Mouse (Mus musculus) intestine, embryonic 14.5 days (tissue): ENCODE measurements around the gene CN725425. TPM values are rescaled to one million over a fixed set of nuclear protein-coding genes. Genes with fewer than 3 reads are reported as not detected.

Experiments
- ATAC-seq: fragments of 200-750 bp; cut with Nextera tagmentation; replicated peaks from 2 replicates; pipeline ENCODE4 v1.8.0; 2017; ENCODE audit warnings: low read depth, moderate number of reproducible peaks, moderate TSS enrichment, moderate library complexity; ENCODE audit not compliant: low FRiP score, low TSS enrichment
- DNase-seq: peaks from one replicate; pipeline ENCODE4 v3.0.0-alpha.2; 2018; ENCODE audit warnings: low spot score
- H3K27ac ChIP-seq: fragments of 300-500 bp; sonication (generic); 2 replicates; pipeline ENCODE4 v1.5.1; 2014; ENCODE audit warnings: low read depth, mild to moderate bottlenecking, control low read depth
- H3K27me3 ChIP-seq: fragments of 300-500 bp; sonication (generic); replicated peaks from 2 replicates; pipeline ENCODE4 v1.6.1; 2014; ENCODE audit warnings: low read length, control low read depth; ENCODE audit not compliant: control insufficient read depth, insufficient read depth
- H3K36me3 ChIP-seq: fragments of 300-500 bp; sonication (generic); 2 replicates; pipeline ENCODE4 v1.6.1; 2014; ENCODE audit warnings: low read length, control low read depth; ENCODE audit not compliant: control insufficient read depth, insufficient read depth
- H3K4me1 ChIP-seq: fragments of 300-500 bp; sonication (generic); replicated peaks from 2 replicates; pipeline ENCODE4 v1.6.1; 2014; ENCODE audit warnings: low read length, control low read depth, mixed read lengths; ENCODE audit not compliant: control insufficient read depth, insufficient read depth
- H3K4me2 ChIP-seq: fragments of 300-500 bp; sonication (generic); 2 replicates; pipeline ENCODE4 v1.6.1; 2014; ENCODE audit warnings: low read length
- H3K4me3 ChIP-seq: fragments of 300-500 bp; sonication (generic); 2 replicates; pipeline ENCODE4 v1.5.1; 2014; ENCODE audit warnings: low read depth, low read length, control low read depth, mixed read lengths
- H3K9ac ChIP-seq: fragments of 300-500 bp; sonication (generic); 2 replicates; pipeline ENCODE4 v1.6.1; 2014; ENCODE audit warnings: mild to moderate bottlenecking, low read length
- H3K9me3 ChIP-seq: fragments of 300-500 bp; sonication (generic); 2 replicates; pipeline ENCODE4 v1.6.1; 2016; ENCODE audit warnings: low read length, control low read depth; ENCODE audit not compliant: control insufficient read depth
- WGBS: fragments of 180-500 bp; shearing (Covaris S2); extraction: QIAGEN DNeasy Blood & Tissue Kit; methylation state at CpG from one replicate; pipeline ENCODE4 v1.1.7; 2014; 5-methylcytosine and 5-hydroxymethylcytosine counted together
- polyA plus RNA-seq: library from polyadenylated mRNA; unstranded; fragments of >200 nt; fragmentation: Nextera tagmentation; extraction: Ambion mirVana; gene quantifications from 2 replicates; pipeline ENCODE4 v1.2.1, GENCODE M21; 2014

The CN725425 gene
- polyA plus RNA-seq, 1 experiment from 2014 or later, result 0.12 TPM

GRCm38 (mm10) chr15:91192223-91192598 is 7.1 kb upstream of the CN725425 start:
- H3K4me2 ChIP-seq, result peak overlapping the region; percentile 55
- peaks cover 6% of the 10 kb centered on the region for H3K4me1 ChIP-seq
- no peaks in the 10 kb centered on the region for H3K9me3 ChIP-seq
- peak; percentile 47; the same call in 1 of the 2 replicates for ATAC-seq
- peak overlapping the region; percentile 84 for H3K27ac ChIP-seq
- H3K27me3 ChIP-seq, result no peaks in the 10 kb centered on the region
- WGBS, result 12% methylated on average over 7 of the region's 7 CpGs
- H3K9ac ChIP-seq, result peak overlapping the region; percentile 47; the same call in 1 of the 2 replicates
- no peaks in the 10 kb centered on the region for H3K36me3 ChIP-seq
- H3K4me3 ChIP-seq, result peak overlapping the region; percentile 47
- no peak for DNase-seq

GRCm38 (mm10) chr15:91200833-91201232 is 1.5 kb downstream of the CN725425 start:
- Histone ChIP-seq H3K4me2 (no peak overlapping the region), H3K9ac (no peak overlapping the region), H3K27ac (no peak overlapping the region), H3K36me3 (no peaks in the 10 kb centered on the region), H3K4me1 (no peaks in the 10 kb centered on the region), H3K4me3 (no peak overlapping the region), H3K27me3 (no peaks in the 10 kb centered on the region), H3K9me3 (no peaks in the 10 kb centered on the region)
- DNase-seq (no peak), ATAC-seq (no peak)
- WGBS, result 79% methylated on average over 1 of the region's 1 CpGs

- Histone ChIP-seq H3K9me3 (no peaks in the 10 kb centered on the region), H3K4me1 (no peaks in the 10 kb centered on the region), H3K36me3 (no peaks in the 10 kb centered on the region), H3K27ac (no peak overlapping the region), H3K9ac (no peak overlapping the region), H3K4me3 (no peak overlapping the region), H3K4me2 (no peak overlapping the region), H3K27me3 (no peaks in the 10 kb centered on the region)
- WGBS, result 100% methylated on average over 1 of the region's 1 CpGs
- no peak for ATAC-seq
- no peak for DNase-seq
Observed at GRCm38 (mm10) chr15:91202486-91202885, 3.2 kb downstream of the CN725425 start.

GRCm38 (mm10) chr15:91203521-91203920 is 4.2 kb downstream of the CN725425 start:
- no peak overlapping the region for H3K9ac ChIP-seq
- DNase-seq (no peak), ATAC-seq (no peak)
- no peak overlapping the region for H3K27ac ChIP-seq
- no peaks in the 10 kb centered on the region for H3K4me1 ChIP-seq
- H3K4me3 ChIP-seq, result no peak overlapping the region
- 85% methylated on average over 3 of the region's 3 CpGs for WGBS
- H3K4me2 ChIP-seq, result no peak overlapping the region
- no peaks in the 10 kb centered on the region for H3K9me3 ChIP-seq
- H3K27me3 ChIP-seq, result no peaks in the 10 kb centered on the region
- no peaks in the 10 kb centered on the region for H3K36me3 ChIP-seq

GRCm38 (mm10) chr15:91206518-91206917 is 7.2 kb downstream of the CN725425 start:
- no peak overlapping the region for H3K27ac ChIP-seq
- H3K4me3 ChIP-seq, result no peak overlapping the region
- H3K4me1 ChIP-seq, result no peaks in the 10 kb centered on the region
- no peak overlapping the region for H3K4me2 ChIP-seq
- H3K27me3 ChIP-seq, result no peaks in the 10 kb centered on the region
- DNase-seq (no peak), ATAC-seq (no peak)
- no peak overlapping the region for H3K9ac ChIP-seq
- WGBS, result 84% methylated on average over 5 of the region's 5 CpGs
- no peaks in the 10 kb centered on the region for H3K36me3 ChIP-seq
- no peaks in the 10 kb centered on the region for H3K9me3 ChIP-seq

GRCm38 (mm10) chr15:91237294-91237693 is 38.0 kb downstream of the CN725425 start:
- ATAC-seq (no peak), DNase-seq (no peak)
- H3K4me2 ChIP-seq, result no peak overlapping the region
- H3K36me3 ChIP-seq, result no peaks in the 10 kb centered on the region
- no peaks in the 10 kb centered on the region for H3K4me1 ChIP-seq
- WGBS, result 89% methylated on average over 5 of the region's 5 CpGs
- H3K27me3 ChIP-seq, result no peaks in the 10 kb centered on the region
- no peaks in the 10 kb centered on the region for H3K9me3 ChIP-seq
- no peak overlapping the region for H3K27ac ChIP-seq
- no peak overlapping the region for H3K4me3 ChIP-seq
- H3K9ac ChIP-seq, result no peak overlapping the region

- H3K27me3 ChIP-seq, result no peaks in the 10 kb centered on the region
- DNase-seq, result no peak
- no peak overlapping the region for H3K27ac ChIP-seq
- no peak overlapping the region for H3K4me3 ChIP-seq
- H3K4me2 ChIP-seq, result no peak overlapping the region
- H3K9ac ChIP-seq, result no peak overlapping the region
- no peaks in the 10 kb centered on the region for H3K4me1 ChIP-seq
- 81% methylated on average over 3 of the region's 3 CpGs for WGBS
- ATAC-seq, result no peak
- no peaks in the 10 kb centered on the region for H3K36me3 ChIP-seq
- H3K9me3 ChIP-seq, result no peaks in the 10 kb centered on the region
Observed at GRCm38 (mm10) chr15:91240683-91241335, 41.5 kb downstream of the CN725425 start.

- Histone ChIP-seq H3K4me2 (no peak overlapping the region), H3K27me3 (no peaks in the 10 kb centered on the region), H3K9ac (no peak overlapping the region), H3K4me1 (no peaks in the 10 kb centered on the region), H3K4me3 (no peak overlapping the region), H3K9me3 (no peaks in the 10 kb centered on the region), H3K36me3 (no peaks in the 10 kb centered on the region), H3K27ac (no peak overlapping the region)
- 79% methylated on average over 6 of the region's 6 CpGs for WGBS
- no peak for ATAC-seq
- no peak for DNase-seq
Observed at GRCm38 (mm10) chr15:91250815-91251214, 51.5 kb downstream of the CN725425 start.
